Mouse (Mus musculus) ovary, adult 2 months (tissue): Measurements from ENCODE around the gene Gm20924. TPM values are rescaled to one million over a fixed set of nuclear protein-coding genes. Genes with fewer than 3 reads are reported as not detected.

Experiments
- polyA plus RNA-seq: library from polyadenylated mRNA; depleted of rRNA; stranded (reverse); fragments of >200 nt; gene quantifications from 2 replicates; pipeline ENCODE4 v1.2.3, GENCODE M21; 2012; rRNA removed

Gene Gm20924
- not detected in 2 replicates for polyA plus RNA-seq

DNA sequence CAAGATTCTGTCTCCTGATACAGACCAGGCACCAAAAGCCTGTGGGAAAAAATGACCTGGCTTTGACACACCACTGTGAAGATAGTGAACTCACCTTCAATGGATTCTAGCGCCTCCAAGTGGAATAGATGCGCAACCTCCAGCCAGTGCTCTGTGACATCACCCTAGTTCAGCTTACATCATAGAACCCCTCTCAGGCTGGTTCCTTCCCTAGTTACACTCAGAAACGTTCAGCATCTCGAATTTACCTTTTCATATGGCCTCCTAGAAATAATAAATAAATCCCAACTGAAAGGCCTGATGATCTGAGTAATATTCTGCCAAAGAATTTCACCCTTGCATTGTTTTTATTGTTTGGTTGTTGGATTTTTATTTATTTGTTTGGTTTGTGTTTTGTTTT lies at the start of gene Gm20924:
Gm20924 (minus strand) TSS at position 101 of the 400 bp plus-strand sequence.

Other genes with a start within 250 kb of the Gm20924 start
- gene Gm20736, start 170.2 kb upstream of the Gm20924 start, polyA plus RNA-seq, result not detected in 2 replicates